Mouse (Mus musculus) telencephalon, adult 2 months (tissue): ENCODE results near the gene Ttc38.
A peak's percentile ranks its signal among the peaks of the same experiment; 100 is the strongest.

ENCODE experiments used
- DNase-seq: peaks from one replicate; pipeline ENCODE4 v3.0.0-alpha.2; 2011; ENCODE audit warnings: low read depth, low spot score

Ttc38 gene

DNA sequence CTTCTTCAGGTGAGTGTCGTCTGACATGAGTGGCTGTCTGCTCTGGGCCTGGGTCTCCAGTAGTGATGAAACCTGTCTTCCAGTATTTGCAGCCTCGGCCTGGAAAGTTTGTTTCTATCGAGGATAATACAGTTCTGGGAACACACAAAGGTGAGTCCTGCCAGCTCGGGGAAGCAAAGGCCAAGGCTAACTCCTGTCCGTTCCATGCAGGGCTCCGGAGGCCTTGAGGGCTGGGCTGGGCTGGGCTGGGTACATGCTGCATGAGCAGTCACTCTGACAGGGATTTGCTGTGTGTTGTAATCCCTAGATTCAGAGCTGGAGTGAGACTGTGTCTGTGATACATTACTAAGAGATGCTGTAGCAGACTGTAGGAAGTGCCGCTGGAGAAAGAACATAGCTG is 61.8 kb downstream of the Ttc38 start:
- no peak for DNase-seq

DNA sequence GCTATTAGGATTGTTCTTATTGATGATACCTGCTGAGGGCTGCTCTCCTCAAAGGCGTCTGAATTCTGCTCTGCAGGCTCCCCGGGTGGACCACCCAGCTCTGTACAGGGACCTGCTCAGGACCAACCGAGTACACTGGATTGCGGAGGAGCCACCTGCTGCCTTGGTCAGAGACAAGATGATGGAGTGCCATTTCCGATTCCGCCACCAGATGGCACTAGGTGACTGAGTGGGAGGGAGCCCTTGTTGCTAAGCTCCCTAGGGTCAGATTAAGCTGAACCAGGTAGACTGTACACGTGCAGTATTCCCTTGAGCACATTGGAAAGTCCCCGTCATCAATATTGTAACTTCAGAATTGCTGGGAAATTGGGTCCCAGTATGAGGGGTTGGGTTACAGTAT is 64.2 kb downstream of the Ttc38 start:
- DNase-seq = peak; percentile 44

DNA sequence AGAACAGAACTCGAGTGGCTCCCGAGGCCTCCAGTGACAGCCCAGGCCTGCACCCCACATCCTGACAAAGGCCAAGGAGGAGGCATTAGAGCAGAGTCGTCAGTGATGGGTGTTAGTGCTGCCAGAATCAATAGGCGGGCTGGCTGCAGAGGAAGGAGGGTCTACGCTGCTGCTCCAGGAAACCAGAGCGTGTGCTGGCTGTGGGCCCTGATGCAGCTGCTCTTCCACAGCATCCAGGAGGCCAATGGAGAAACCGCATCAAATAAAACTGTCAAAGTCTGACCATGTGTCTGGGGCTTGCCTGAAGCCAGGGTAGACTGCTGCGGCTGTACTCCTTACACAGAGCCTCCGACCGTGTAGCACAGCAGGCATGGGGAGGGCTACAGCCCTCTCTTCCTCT is 65.0 kb downstream of the Ttc38 start:
- no peak for DNase-seq

DNA sequence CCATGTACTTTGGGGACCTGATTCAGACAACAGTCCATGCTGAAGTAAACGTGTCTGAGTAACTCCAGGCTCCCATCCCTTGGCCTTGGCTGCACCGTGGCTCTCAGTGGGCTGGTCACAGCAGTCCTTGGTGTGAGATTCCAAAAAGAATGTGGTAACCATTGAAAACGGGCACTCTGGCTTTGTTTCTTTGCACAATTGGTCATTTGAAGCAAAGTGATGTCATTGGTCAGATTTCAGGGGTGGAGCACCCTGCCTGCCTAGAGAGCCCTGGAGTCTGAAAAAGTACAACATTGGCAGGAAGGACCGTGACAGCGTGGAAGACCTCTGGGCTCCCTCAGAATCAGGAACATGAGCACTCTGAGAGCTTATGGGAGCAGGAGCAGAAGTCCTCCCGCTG is 67.3 kb downstream of the Ttc38 start:
- no peak for DNase-seq

DNA sequence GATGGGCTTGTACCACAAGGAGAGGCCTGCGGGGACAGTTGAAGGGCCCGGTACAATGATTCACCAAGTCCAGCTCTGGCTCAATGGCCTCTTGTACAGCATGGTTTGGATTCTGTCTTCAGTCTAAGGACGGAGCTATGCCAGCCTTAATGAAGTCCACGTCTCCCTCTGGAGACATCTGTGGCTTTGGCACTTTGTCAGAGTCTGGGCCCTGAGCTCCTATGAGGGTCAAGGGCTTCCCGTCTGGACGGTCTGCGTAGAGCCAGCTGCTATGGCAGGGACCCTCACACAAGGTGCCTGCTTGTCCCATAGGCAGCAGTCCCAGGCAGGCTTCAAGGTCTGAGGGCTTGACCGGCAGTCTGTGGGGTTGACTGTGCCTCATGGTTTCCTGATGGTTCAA is 68.2 kb downstream of the Ttc38 start:
- no peak for DNase-seq

DNA sequence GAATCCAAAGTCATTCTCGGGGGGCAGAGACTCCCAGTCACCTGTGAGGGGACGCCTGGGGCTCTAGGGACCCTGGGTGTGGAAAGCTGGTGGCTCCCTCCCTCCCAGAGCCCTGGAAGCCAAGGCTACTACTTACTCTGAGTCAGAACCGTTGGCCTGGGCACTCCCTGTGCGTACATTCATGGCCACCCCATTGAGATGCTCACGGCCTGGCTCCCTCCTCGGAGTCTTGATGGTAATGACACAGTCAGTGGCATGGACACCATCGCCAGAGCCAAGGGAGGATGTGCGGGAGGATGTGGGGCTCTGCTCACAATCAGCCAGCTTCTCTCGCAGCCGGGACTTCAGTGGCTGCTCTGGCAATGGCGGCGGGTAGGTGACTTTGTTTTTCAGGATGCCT is 68.7 kb downstream of the Ttc38 start:
- DNase-seq = no peak

DNA sequence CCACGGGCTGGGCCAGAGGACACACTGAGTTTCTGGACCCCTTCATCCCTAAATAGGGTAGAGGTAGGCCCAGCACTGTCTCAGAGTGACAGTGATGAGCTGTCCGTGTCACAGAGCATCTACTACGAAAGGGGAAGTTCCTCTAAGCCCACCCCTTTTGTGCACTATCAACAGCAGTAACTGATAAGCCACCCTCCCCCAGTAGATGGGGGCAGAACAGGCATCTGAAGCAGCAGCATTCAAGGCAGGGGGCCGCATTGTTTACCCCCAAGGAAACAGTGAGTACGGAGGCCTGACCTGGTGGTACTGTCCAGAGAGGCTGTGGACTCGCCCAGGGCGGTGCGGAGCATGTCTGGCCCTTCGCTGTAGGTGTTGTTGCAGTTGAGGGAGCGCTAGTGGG is 70.4 kb downstream of the Ttc38 start:
- DNase-seq = no peak

DNA sequence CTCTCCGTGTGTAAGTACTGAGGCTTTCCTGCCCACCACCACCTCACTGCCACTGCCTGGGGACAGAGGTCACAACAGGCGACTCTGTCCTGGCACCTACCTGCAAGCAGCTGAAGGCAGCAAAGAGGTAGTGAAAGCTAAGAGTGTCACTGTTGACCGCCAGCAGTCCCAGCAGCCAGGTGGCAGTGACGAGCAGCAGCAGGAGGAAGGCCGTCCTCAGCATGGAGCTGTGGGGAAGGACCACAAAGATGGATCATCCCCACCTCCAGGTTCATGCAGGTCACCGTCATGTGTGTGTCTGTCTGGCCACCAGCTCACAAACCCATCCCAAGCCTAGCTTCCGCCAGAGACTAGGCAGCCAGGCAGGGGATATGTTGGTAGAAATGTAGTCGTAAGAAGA is 71.7 kb downstream of the Ttc38 start:
- no peak for DNase-seq
